Mouse (Mus musculus) right cerebral cortex, postnatal 25 days (tissue): ENCODE data around the gene Srcin1.

Source experiments
- DNase-seq: peaks from one replicate; pipeline ENCODE4 v3.0.0; 2022

The Srcin1 gene

DNA sequence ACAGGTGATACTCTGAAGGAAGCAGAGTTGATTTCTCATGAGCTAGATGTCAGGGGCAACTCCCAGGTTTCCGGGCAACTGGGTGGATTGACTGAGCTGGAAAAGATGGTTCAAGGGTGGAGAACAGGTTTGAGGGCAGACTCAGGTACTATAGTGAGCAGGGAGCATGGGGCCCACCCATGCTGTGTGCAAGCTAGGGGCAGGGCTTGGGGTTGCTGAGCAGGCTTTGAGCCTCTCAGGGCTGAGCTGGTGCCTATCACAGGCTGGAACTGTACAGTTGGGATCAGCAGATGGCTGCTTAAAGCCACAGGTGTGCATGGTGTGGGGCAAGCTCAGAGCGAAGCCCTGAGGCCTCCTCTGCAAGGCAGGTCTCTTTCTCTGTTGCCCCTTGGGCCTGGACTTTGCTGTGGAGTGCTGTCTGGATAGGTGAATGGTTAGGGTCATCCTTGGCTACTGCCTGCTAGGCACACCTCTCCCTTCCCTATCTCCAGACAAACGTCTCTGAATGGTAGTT, 114.6 kb downstream of the Srcin1 start:
- DNase-seq = no peak
